Mouse (Mus musculus) intestine, embryonic 15.5 days (tissue): ENCODE results near the gene Fam221b. TPM values are rescaled to one million over a fixed set of nuclear protein-coding genes. Genes with fewer than 3 reads are reported as not detected.

ENCODE experiments used
- ATAC-seq: fragments of 200-750 bp; cut with Nextera tagmentation; 2 replicates; pipeline ENCODE4 v1.8.0; 2017; ENCODE audit warnings: moderate TSS enrichment, moderate library complexity
- H3K27ac ChIP-seq: fragments of 300-500 bp; sonication (generic); 2 replicates; pipeline ENCODE4 v1.5.1; 2015; ENCODE audit warnings: mild to moderate bottlenecking, inconsistent platforms
- H3K27me3 ChIP-seq: fragments of 300-500 bp; sonication (generic); replicated peaks from 2 replicates; pipeline ENCODE4 v1.6.1; 2015; ENCODE audit warnings: inconsistent platforms
- H3K36me3 ChIP-seq: fragments of 300-500 bp; sonication (generic); 2 replicates; pipeline ENCODE4 v1.6.1; 2015; ENCODE audit warnings: inconsistent platforms
- H3K4me1 ChIP-seq: fragments of 300-500 bp; sonication (generic); replicated peaks from 2 replicates; pipeline ENCODE4 v1.6.1; 2015; ENCODE audit warnings: inconsistent platforms
- H3K4me2 ChIP-seq: fragments of 300-500 bp; sonication (generic); replicated peaks from 2 replicates; pipeline ENCODE4 v1.6.1; 2015; ENCODE audit warnings: mild to moderate bottlenecking, inconsistent platforms
- H3K4me3 ChIP-seq: fragments of 300-500 bp; sonication (generic); replicated peaks from 2 replicates; pipeline ENCODE4 v1.5.1; 2015; ENCODE audit warnings: inconsistent platforms
- H3K9ac ChIP-seq: fragments of 300-500 bp; sonication (generic); 2 replicates; pipeline ENCODE4 v1.6.1; 2015; ENCODE audit warnings: inconsistent platforms
- H3K9me3 ChIP-seq: fragments of 300-500 bp; sonication (generic); 2 replicates; pipeline ENCODE4 v1.6.1; 2016; ENCODE audit warnings: inconsistent platforms
- WGBS: fragments of 180-500 bp; shearing (Covaris S2); methylation state at CpG from one replicate; pipeline ENCODE4 v1.1.7; 2015; 5-methylcytosine and 5-hydroxymethylcytosine counted together
- polyA plus RNA-seq: library from polyadenylated mRNA; unstranded; fragments of >200 nt; fragmentation: Nextera tagmentation; extraction: Ambion mirVana; gene quantifications from 2 replicates; pipeline ENCODE4 v1.2.1, GENCODE M21; 2015

The Fam221b gene
- polyA plus RNA-seq = 2.9 and 3.6 TPM in 2 replicates

GRCm38 (mm10) chr4:43668782-43669427, at the start of gene Fam221b, which contains the start of gene Tmem8b:
Gene Fam221b, minus strand, starts transcription at chr4:43669145.
Gene Tmem8b, plus strand, starts transcription at chr4:43668971.
- H3K27me3 ChIP-seq = no peaks in the 10 kb centered on the region; the same call in 1 of the 2 replicates
- H3K36me3 ChIP-seq = no peaks in the 10 kb centered on the region
- WGBS = 2% methylated on average over 41 of the region's 41 CpGs
- 0 out of 2 replicates have a peak within 1 kb of the TSS, but pooled peaks have one; percentile 17 for H3K27ac ChIP-seq
- H3K9me3 ChIP-seq = no peaks in the 10 kb centered on the region
- H3K4me3 ChIP-seq = peak within 1 kb of the TSS; percentile 85
- peak within 1 kb of the TSS; percentile 90 for H3K9ac ChIP-seq
- ATAC-seq = peak; percentile 97
- peaks cover 10% of the 10 kb centered on the region for H3K4me1 ChIP-seq
- H3K4me2 ChIP-seq = peak within 1 kb of the TSS; percentile 94

GRCm38 (mm10) chr4:43713652-43714219, 44.8 kb upstream of the Fam221b start:
- H3K4me1 ChIP-seq = no peaks in the 10 kb centered on the region
- no peak for ATAC-seq
- no peak overlapping the region for H3K9ac ChIP-seq
- no peaks in the 10 kb centered on the region for H3K9me3 ChIP-seq
- H3K36me3 ChIP-seq = no peaks in the 10 kb centered on the region
- no peak overlapping the region for H3K4me3 ChIP-seq
- no peak overlapping the region for H3K27ac ChIP-seq
- WGBS = 33% methylated on average over 7 of the region's 7 CpGs
- no peaks in the 10 kb centered on the region for H3K27me3 ChIP-seq
- no peak overlapping the region for H3K4me2 ChIP-seq

GRCm38 (mm10) chr4:43711821-43712220, 42.9 kb upstream of the Fam221b start:
- Histone ChIP-seq H3K27ac (no peak overlapping the region), H3K36me3 (no peaks in the 10 kb centered on the region), H3K9me3 (no peaks in the 10 kb centered on the region), H3K4me2 (no peak overlapping the region), H3K4me3 (no peak overlapping the region), H3K4me1 (no peaks in the 10 kb centered on the region), H3K9ac (no peak overlapping the region), H3K27me3 (no peaks in the 10 kb centered on the region)
- ATAC-seq = no peak
- 2% methylated on average over 2 of the region's 2 CpGs for WGBS

- no peak within 1 kb of the TSS for H3K4me2 ChIP-seq
- no peaks in the 10 kb centered on the region for H3K4me1 ChIP-seq
- WGBS = 74% methylated on average over 6 of the region's 6 CpGs
- H3K27me3 ChIP-seq = no peaks in the 10 kb centered on the region
- no peaks in the 10 kb centered on the region for H3K9me3 ChIP-seq
- no peak within 1 kb of the TSS for H3K4me3 ChIP-seq
- H3K36me3 ChIP-seq = no peaks in the 10 kb centered on the region
- no peak within 1 kb of the TSS for H3K9ac ChIP-seq
- H3K27ac ChIP-seq = no peak within 1 kb of the TSS
- no peak for ATAC-seq
Observed at GRCm38 (mm10) chr4:43709869-43710268, 40.9 kb upstream of the Fam221b start, which contains the start of gene Olfr71. Gene Olfr71, minus strand, starts transcription at chr4:43710255.

GRCm38 (mm10) chr4:43705991-43706390, 37.0 kb upstream of the Fam221b start:
- Histone ChIP-seq H3K27me3 (no peaks in the 10 kb centered on the region), H3K4me1 (no peaks in the 10 kb centered on the region), H3K4me3 (no peak overlapping the region), H3K27ac (no peak overlapping the region), H3K36me3 (no peaks in the 10 kb centered on the region), H3K9me3 (no peaks in the 10 kb centered on the region), H3K4me2 (no peak overlapping the region), H3K9ac (no peak overlapping the region)
- WGBS = 78% methylated on average over 13 of the region's 13 CpGs
- no peak for ATAC-seq

GRCm38 (mm10) chr4:43703851-43704250, 34.9 kb upstream of the Fam221b start:
- Histone ChIP-seq H3K9me3 (no peaks in the 10 kb centered on the region), H3K4me3 (no peak overlapping the region), H3K4me1 (no peaks in the 10 kb centered on the region), H3K27ac (no peak overlapping the region), H3K9ac (no peak overlapping the region), H3K36me3 (no peaks in the 10 kb centered on the region), H3K27me3 (no peaks in the 10 kb centered on the region), H3K4me2 (no peak overlapping the region)
- 77% methylated on average over 8 of the region's 8 CpGs for WGBS
- no peak for ATAC-seq

GRCm38 (mm10) chr4:43703439-43703838, 34.5 kb upstream of the Fam221b start:
- 75% methylated on average over 6 of the region's 6 CpGs for WGBS
- ATAC-seq = no peak
- H3K27ac ChIP-seq = no peak overlapping the region

GRCm38 (mm10) chr4:43700707-43701106, 31.8 kb upstream of the Fam221b start, which contains the start of gene Olfr70:
Gene Olfr70, minus strand, starts transcription at chr4:43700807.
- H3K27ac ChIP-seq = no peak within 1 kb of the TSS
- no peaks in the 10 kb centered on the region for H3K4me1 ChIP-seq
- no peak within 1 kb of the TSS for H3K9ac ChIP-seq
- no peak within 1 kb of the TSS for H3K4me3 ChIP-seq
- H3K27me3 ChIP-seq = no peaks in the 10 kb centered on the region
- ATAC-seq = no peak
- 77% methylated on average over 6 of the region's 6 CpGs for WGBS
- H3K9me3 ChIP-seq = no peaks in the 10 kb centered on the region
- no peak within 1 kb of the TSS for H3K4me2 ChIP-seq
- H3K36me3 ChIP-seq = no peaks in the 10 kb centered on the region

More at GRCm38 (mm10) chr4:43703439-43703838, 34.5 kb upstream of the Fam221b start:
- no peaks in the 10 kb centered on the region for H3K4me1 ChIP-seq
- H3K36me3 ChIP-seq = no peaks in the 10 kb centered on the region
- H3K27me3 ChIP-seq = no peaks in the 10 kb centered on the region
- H3K4me2 ChIP-seq = no peak overlapping the region
- H3K9me3 ChIP-seq = no peaks in the 10 kb centered on the region
- no peak overlapping the region for H3K9ac ChIP-seq
- H3K4me3 ChIP-seq = no peak overlapping the region

GRCm38 (mm10) chr4:43696561-43696960, 27.6 kb upstream of the Fam221b start:
- H3K9me3 ChIP-seq = no peaks in the 10 kb centered on the region
- ATAC-seq = no peak
- no peaks in the 10 kb centered on the region for H3K27me3 ChIP-seq
- no peak overlapping the region for H3K27ac ChIP-seq
- H3K4me3 ChIP-seq = no peak overlapping the region
- no peak overlapping the region for H3K4me2 ChIP-seq
- 90% methylated on average over 13 of the region's 13 CpGs for WGBS
- H3K9ac ChIP-seq = no peak overlapping the region
- 0 out of 2 replicates have a peak, but pooled peaks cover 3% of the 10 kb centered on the region for H3K4me1 ChIP-seq
- H3K36me3 ChIP-seq = no peaks in the 10 kb centered on the region

- no peak overlapping the region for H3K9ac ChIP-seq
- peak; percentile 86 for ATAC-seq
- 24% methylated on average over 9 of the region's 9 CpGs for WGBS
- no peak overlapping the region for H3K27ac ChIP-seq
- H3K36me3 ChIP-seq = no peaks in the 10 kb centered on the region
- H3K4me2 ChIP-seq = no peak overlapping the region
- 0 out of 2 replicates have a peak, but pooled peaks cover 3% of the 10 kb centered on the region for H3K4me1 ChIP-seq
- no peak overlapping the region for H3K4me3 ChIP-seq
- no peaks in the 10 kb centered on the region for H3K9me3 ChIP-seq
- no peaks in the 10 kb centered on the region for H3K27me3 ChIP-seq
Observed at GRCm38 (mm10) chr4:43695249-43695671, 26.3 kb upstream of the Fam221b start.

- Histone ChIP-seq H3K4me1 (0 out of 2 replicates have a peak, but pooled peaks cover 3% of the 10 kb centered on the region), H3K9me3 (no peaks in the 10 kb centered on the region), H3K27me3 (no peaks in the 10 kb centered on the region), H3K9ac (no peak overlapping the region), H3K4me3 (no peak overlapping the region), H3K4me2 (no peak overlapping the region), H3K36me3 (0 out of 2 replicates have a peak, but pooled peaks cover 2% of the 10 kb centered on the region), H3K27ac (no peak overlapping the region)
- ATAC-seq = no peak
- WGBS = 76% methylated on average over 1 of the region's 1 CpGs
Observed at GRCm38 (mm10) chr4:43694439-43695248, 25.7 kb upstream of the Fam221b start.

- H3K4me3 ChIP-seq = no peak overlapping the region
- H3K36me3 ChIP-seq = 0 out of 2 replicates have a peak, but pooled peaks cover 2% of the 10 kb centered on the region
- H3K27me3 ChIP-seq = no peaks in the 10 kb centered on the region
- no peak overlapping the region for H3K4me2 ChIP-seq
- H3K4me1 ChIP-seq = 0 out of 2 replicates have a peak, but pooled peaks cover 3% of the 10 kb centered on the region
- H3K9me3 ChIP-seq = no peaks in the 10 kb centered on the region
- ATAC-seq = 0 out of 2 replicates have a peak, but pooled peaks have one; percentile 63
- H3K9ac ChIP-seq = no peak overlapping the region
- H3K27ac ChIP-seq = no peak overlapping the region
- 64% methylated on average over 5 of the region's 5 CpGs for WGBS
Observed at GRCm38 (mm10) chr4:43693806-43694241, 24.9 kb upstream of the Fam221b start.
